Mouse (Mus musculus) liver, adult 2 months (tissue): ENCODE measurements around the gene Ppp6c.

Source experiments
- CTCF ChIP-seq: fragments of 200-500 bp; IDR thresholded peaks from 2 replicates; pipeline ENCODE4 v1.5.1; 2011; ENCODE audit warnings: low read depth, low read length, control low read depth
- POLR2A ChIP-seq: fragments of 200-500 bp; IDR thresholded peaks from 2 replicates; pipeline ENCODE4 v1.6.1; 2011; ENCODE audit warnings: low read length, control low read depth; ENCODE audit not compliant: insufficient read depth; ENCODE audit errors: extremely low read depth

DNA sequence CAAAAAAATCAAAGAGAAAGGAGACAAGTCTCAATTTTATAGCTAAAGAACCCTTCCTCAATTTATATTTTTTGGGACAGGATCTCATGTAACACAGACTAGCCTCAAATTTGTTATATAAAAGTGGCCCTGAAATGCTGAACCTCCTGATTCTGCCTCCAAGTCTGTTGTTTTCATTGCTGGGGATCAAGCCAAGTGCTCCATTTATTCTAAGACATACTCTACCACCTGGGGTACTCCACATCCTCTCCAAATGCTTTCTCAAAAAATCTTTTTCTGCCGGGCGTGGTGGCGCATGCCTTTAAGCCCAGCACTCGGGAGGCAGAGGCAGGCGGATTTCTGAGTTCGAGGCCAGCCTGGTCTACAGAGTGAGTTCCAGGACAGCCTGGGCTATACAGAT lies 6.2 kb downstream of the Ppp6c start:
- no peak for TF ChIP-seq CTCF
- no peak for TF ChIP-seq POLR2A
